30 mouse cellular contexts compared by ENCODE assay signal in the genomic region with DNA sequence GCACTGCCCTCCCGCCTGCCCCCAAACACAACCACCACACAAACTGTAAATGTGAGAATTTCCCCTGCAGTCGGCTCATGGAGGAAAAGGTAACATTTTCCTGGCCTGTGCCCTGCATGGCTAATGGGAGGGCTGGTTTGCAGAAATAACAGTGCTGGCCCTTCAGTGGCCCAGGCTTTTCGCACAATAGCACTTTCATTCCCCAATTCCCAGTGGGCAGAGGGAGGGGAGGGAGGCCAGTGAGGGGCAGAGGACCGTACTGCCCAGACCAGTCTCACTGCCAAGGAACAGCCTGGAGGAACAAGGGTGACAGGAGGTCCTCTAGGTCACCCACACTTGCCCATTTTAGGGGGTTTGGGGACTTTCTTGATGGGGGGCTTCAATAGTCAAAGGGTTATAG. TPM values are rescaled to one million over a fixed set of nuclear protein-coding genes. Genes with fewer than 3 reads are reported as not detected.
DNase-seq lines count a peak whose midpoint lies in the region; ATAC-seq lines count a peak whose summit lies in the region.
"Had no signal": no experiment of that assay in that cellular context is flagged by ENCODE, and none has a peak within 500 bp of the region (broad histone marks: within the 10 kb centered on the region; RNA-seq: fewer than 3 reads in every experiment).

No protein-coding gene starts in this region.

- no peak overlapping the region for H3K9ac ChIP-seq in forebrain, embryonic 16.5 days (replicated peaks; ENCODE audit: low read depth, low read length)
- no peak overlapping the region for H3K9ac ChIP-seq in forebrain, embryonic 13.5 days
- H3K9ac ChIP-seq in limb, embryonic 13.5 days = no peak overlapping the region
- H3K9ac ChIP-seq in liver, embryonic 12.5 days = no peak overlapping the region
- H3K9ac ChIP-seq: forebrain, embryonic 12.5 days; hindbrain, embryonic 13.5 days; liver, embryonic 13.5 days; midbrain, embryonic 15.5 days; neural tube, embryonic 12.5 days had no signal

- H3K36me3 ChIP-seq in forebrain, embryonic 16.5 days (ENCODE audit: control insufficient read depth, insufficient read depth) = no peaks in the 10 kb centered on the region
- no peaks in the 10 kb centered on the region for H3K36me3 ChIP-seq in forebrain, embryonic 13.5 days (ENCODE audit: poor library complexity, severe bottlenecking)
- peaks cover 32% of the 10 kb centered on the region for H3K36me3 ChIP-seq in embryonic facial prominence, embryonic 10.5 days (replicated peaks)
- H3K36me3 ChIP-seq in limb, embryonic 13.5 days = peaks cover 63% of the 10 kb centered on the region
- H3K36me3 ChIP-seq in liver, embryonic 12.5 days = no peaks in the 10 kb centered on the region
- H3K36me3 ChIP-seq: forebrain, embryonic 12.5 days; liver, embryonic 13.5 days; midbrain, embryonic 15.5 days; neural tube, embryonic 12.5 days had no signal

- peaks cover 31% of the 10 kb centered on the region for H3K27me3 ChIP-seq in forebrain, embryonic 16.5 days (replicated peaks; ENCODE audit: control insufficient read depth, insufficient read depth, low read length)
- H3K27me3 ChIP-seq in forebrain, embryonic 13.5 days = peaks cover 76% of the 10 kb centered on the region
- H3K27me3 ChIP-seq in embryonic facial prominence, embryonic 10.5 days (replicated peaks; ENCODE audit: low read depth, poor library complexity, severe bottlenecking) = peaks cover 100% of the 10 kb centered on the region
- peaks cover 28% of the 10 kb centered on the region for H3K27me3 ChIP-seq in limb, embryonic 13.5 days
- H3K27me3 ChIP-seq in liver, embryonic 12.5 days (replicated peaks) = peaks cover 88% of the 10 kb centered on the region

- ATAC-seq in forebrain, embryonic 16.5 days = peak; percentile 19; the same call in 1 of the 2 replicates
- no peak for ATAC-seq in forebrain, embryonic 13.5 days
- ATAC-seq in limb, embryonic 13.5 days (ENCODE audit: low FRiP score, low read depth) = no peak
- ATAC-seq in liver, embryonic 12.5 days = no peak
- ATAC-seq: intestine, embryonic 16.5 days; midbrain, embryonic 15.5 days had no signal

- whole genome bisulfite sequencing in forebrain, embryonic 16.5 days = 50% methylated on average over 4 of the region's 4 CpGs
- 50% methylated on average over 4 of the region's 4 CpGs for WGBS in forebrain, embryonic 13.5 days
- WGBS in embryonic facial prominence, embryonic 10.5 days = 30% methylated on average over 4 of the region's 4 CpGs
- WGBS in limb, embryonic 13.5 days = 51% methylated on average over 4 of the region's 4 CpGs
- 56% methylated on average over 4 of the region's 4 CpGs for WGBS in liver, embryonic 12.5 days (ENCODE audit: insufficient replicate concordance)

- no peak overlapping the region for H3K4me2 ChIP-seq in forebrain, embryonic 16.5 days (ENCODE audit: low read length)
- H3K4me2 ChIP-seq in forebrain, embryonic 13.5 days = no peak overlapping the region
- no peak overlapping the region for H3K4me2 ChIP-seq in limb, embryonic 13.5 days (replicated peaks)
- no peak overlapping the region for H3K4me2 ChIP-seq in liver, embryonic 12.5 days
- H3K4me2 ChIP-seq: forebrain, embryonic 12.5 days; heart, embryonic 11.5 days; hindbrain, embryonic 13.5 days; liver, embryonic 13.5 days; midbrain, embryonic 15.5 days; neural tube, embryonic 12.5 days had no signal

- peaks cover 6% of the 10 kb centered on the region; the same call in 1 of the 2 replicates for H3K4me1 ChIP-seq in forebrain, embryonic 16.5 days (replicated peaks; ENCODE audit: control insufficient read depth, insufficient read depth, low read length)
- H3K4me1 ChIP-seq in forebrain, embryonic 13.5 days = peaks cover 9% of the 10 kb centered on the region
- H3K4me1 ChIP-seq in embryonic facial prominence, embryonic 10.5 days = peaks cover 60% of the 10 kb centered on the region
- H3K4me1 ChIP-seq in limb, embryonic 13.5 days = peaks cover 91% of the 10 kb centered on the region
- 0 out of 2 replicates have a peak, but pooled peaks cover 5% of the 10 kb centered on the region for H3K4me1 ChIP-seq in liver, embryonic 12.5 days
- H3K4me1 ChIP-seq: liver, embryonic 13.5 days had no signal

- peak; percentile 32 for DNase-seq in MN1 (ENCODE audit: low spot score)
- DNase-seq in embryonic facial prominence, embryonic 10.5 days (ENCODE audit: low spot score) = no peak
- no peak for DNase-seq in kidney, adult 18-20 months
- DNase-seq: adrenal gland, postnatal 25 days; cerebellum, adult 8-10 months; cerebellum, postnatal 25 days; gastrocnemius, postnatal 25 days; heart, adult 11 months; heart, postnatal 36 days; kidney, postnatal 14 days; layer of hippocampus, adult 9-11 months; liver, embryonic 13.5 days; lung, adult 2 months; lung, postnatal 10 days; right cerebral cortex, postnatal 4 days; thymus, adult 18-20 months; thymus, postnatal 25 days had no signal

- H3K27ac ChIP-seq in forebrain, embryonic 16.5 days (ENCODE audit: low read length) = no peak overlapping the region
- H3K27ac ChIP-seq in forebrain, embryonic 13.5 days = no peak overlapping the region
- peak overlapping the region; percentile 19; the same call in 1 of the 2 replicates for H3K27ac ChIP-seq in embryonic facial prominence, embryonic 10.5 days (replicated peaks)
- H3K27ac ChIP-seq in limb, embryonic 13.5 days = peak overlapping the region; percentile 17; the same call in 1 of the 2 replicates
- no peak overlapping the region for H3K27ac ChIP-seq in liver, embryonic 12.5 days
- H3K27ac ChIP-seq: forebrain, embryonic 12.5 days; hindbrain, embryonic 13.5 days; liver, embryonic 13.5 days; macrophage; midbrain, embryonic 15.5 days; neural tube, embryonic 12.5 days; stomach, postnatal 0 days had no signal

- no peak overlapping the region for H3K4me3 ChIP-seq in forebrain, embryonic 16.5 days (replicated peaks; ENCODE audit: low read length)
- H3K4me3 ChIP-seq in forebrain, embryonic 13.5 days = no peak overlapping the region
- no peak overlapping the region for H3K4me3 ChIP-seq in embryonic facial prominence, embryonic 10.5 days
- no peak overlapping the region for H3K4me3 ChIP-seq in limb, embryonic 13.5 days
- H3K4me3 ChIP-seq in liver, embryonic 12.5 days = no peak overlapping the region
- H3K4me3 ChIP-seq: erythroblast, embryonic 14.5 days; forebrain, embryonic 12.5 days; hindbrain, embryonic 13.5 days; liver, embryonic 13.5 days; midbrain, embryonic 15.5 days; neural tube, embryonic 12.5 days had no signal

- no peaks in the 10 kb centered on the region for H3K9me3 ChIP-seq in forebrain, embryonic 16.5 days (ENCODE audit: control insufficient read depth, low read length)
- no peaks in the 10 kb centered on the region for H3K9me3 ChIP-seq in forebrain, embryonic 13.5 days (replicated peaks)
- H3K9me3 ChIP-seq in embryonic facial prominence, embryonic 10.5 days = no peaks in the 10 kb centered on the region
- no peaks in the 10 kb centered on the region for H3K9me3 ChIP-seq in limb, embryonic 13.5 days
- no peaks in the 10 kb centered on the region for H3K9me3 ChIP-seq in liver, embryonic 12.5 days (replicated peaks)
- H3K9me3 ChIP-seq: forebrain, embryonic 12.5 days; hindbrain, embryonic 13.5 days; liver, embryonic 13.5 days; midbrain, embryonic 15.5 days; neural tube, embryonic 12.5 days had no signal

RNA-seq across cellular contexts. Expression of a gene that starts 15.8 kb away (rescaled TPM):
- 3.6 and 6.2 TPM in 2 replicates for polyA plus RNA-seq in forebrain, embryonic 16.5 days (2015; fragmentation: Nextera tagmentation; extraction: Ambion mirVana)
- polyA plus RNA-seq in forebrain, embryonic 13.5 days (2015; fragmentation: Nextera tagmentation; extraction: Ambion mirVana) = 0.63 and 2.9 TPM in 2 replicates
- 6.6 and 16.7 TPM in 2 replicates for polyA plus RNA-seq in embryonic facial prominence, embryonic 10.5 days (2016; fragmentation: Nextera tagmentation; extraction: Ambion mirVana)
- 20.0 and 20.5 TPM in 2 replicates for polyA plus RNA-seq in limb, embryonic 13.5 days (2015; fragmentation: Nextera tagmentation; extraction: Ambion mirVana)
- polyA plus RNA-seq in liver, embryonic 12.5 days (2016; fragmentation: Nextera tagmentation; extraction: Ambion mirVana) = 0.23 and 0.25 TPM in 2 replicates
- polyA plus RNA-seq: erythroblast, embryonic 14.5 days had no signal

Comparison
In these comparisons a context has a peak if more than half of its experiments do, and no peak if none do; other contexts are left out.
1. H3K27ac ChIP-seq: peak in embryonic facial prominence, embryonic 10.5 days (single experiment) and limb, embryonic 13.5 days (single experiment); none in forebrain, embryonic 16.5 days (single experiment), forebrain, embryonic 13.5 days (single experiment) and liver, embryonic 12.5 days (single experiment).